Mouse (Mus musculus) ES-E14 (cell line): ENCODE measurements around the gene Pigr. TPM values are rescaled to one million over a fixed set of nuclear protein-coding genes. Genes with fewer than 3 reads are reported as not detected.

Source experiments
- DNase-seq: peaks from one replicate; pipeline ENCODE4 v3.0.0-alpha.2; 2013; ENCODE audit warnings: low read depth, low spot score
- H3K27ac ChIP-seq: 2 replicates; pipeline ENCODE4 v1.5.1; 2012; ENCODE audit warnings: low read depth, mild to moderate bottlenecking, low read length, moderate library complexity, mixed read lengths; ENCODE audit not compliant: poor library complexity, insufficient read depth, severe bottlenecking
- H3K36me3 ChIP-seq: 2 replicates; pipeline ENCODE4 v1.6.1; 2012; ENCODE audit warnings: mild to moderate bottlenecking, low read length, moderate library complexity, mixed read lengths; ENCODE audit not compliant: control insufficient read depth, poor library complexity, insufficient read depth, severe bottlenecking
- H3K4me1 ChIP-seq, 2 experiments: fragments of 150-350 bp in 1 of 2; sonication (generic) in 1 of 2; 2 replicates each; pipeline ENCODE4 v1.6.1; 2012; ENCODE audit warnings: low read length in 2 of 2, mild to moderate bottlenecking in 1 of 2, mixed read lengths in 1 of 2; ENCODE audit not compliant: control insufficient read depth in 2 of 2, insufficient read depth in 2 of 2, poor library complexity in 1 of 2
- H3K4me3 ChIP-seq, 2 experiments: fragments of 150-350 bp in 1 of 2; sonication (generic) in 1 of 2; 2 replicates each; pipeline ENCODE4 v1.5.1; 2012; ENCODE audit warnings: low read length in 2 of 2, low read depth in 1 of 2, mild to moderate bottlenecking in 1 of 2, mixed read lengths in 1 of 2; ENCODE audit not compliant: insufficient read depth in 1 of 2, poor library complexity in 1 of 2, severe bottlenecking in 1 of 2
- H3K9ac ChIP-seq: 2 replicates; pipeline ENCODE4 v1.6.1; 2012; ENCODE audit warnings: low read depth, mild to moderate bottlenecking, low read length, mixed read lengths; ENCODE audit not compliant: poor library complexity, insufficient read depth, severe bottlenecking
- H3K9me3 ChIP-seq: fragments of 150-350 bp; sonication (generic); 2 replicates; pipeline ENCODE4 v1.6.1; 2012; ENCODE audit warnings: low read depth, mild to moderate bottlenecking, low read length; ENCODE audit not compliant: control insufficient read depth, insufficient read depth
- CHD2 ChIP-seq: IDR thresholded peaks from 2 replicates; pipeline ENCODE4 v1.6.1; 2014; ENCODE audit warnings: mild to moderate bottlenecking, low read depth, low read length, inconsistent platforms
- HCFC1 ChIP-seq: IDR thresholded peaks from 2 replicates; pipeline ENCODE4 v1.6.1; 2012; ENCODE audit warnings: low read length, inconsistent platforms, borderline replicate concordance; ENCODE audit not compliant: insufficient read depth
- MAFK ChIP-seq: IDR thresholded peaks from 2 replicates; pipeline ENCODE4 v1.6.1; 2014; ENCODE audit warnings: mild to moderate bottlenecking, low read depth, low read length, inconsistent platforms; ENCODE audit not compliant: insufficient read depth
- ZC3H11A ChIP-seq: IDR thresholded peaks from 2 replicates; pipeline ENCODE4 v1.6.1; 2012; ENCODE audit warnings: low read depth, mild to moderate bottlenecking, inconsistent platforms, low read length, borderline replicate concordance
- ZNF384 ChIP-seq: IDR thresholded peaks from 2 replicates; pipeline ENCODE4 v1.6.1; 2012; ENCODE audit warnings: low read depth, low read length, inconsistent platforms
- in situ Hi-C, 2 experiments: fragments of 600-800 bp; cut with MboI; formaldehyde crosslinking; loops; one replicate each; pipeline ENCODE4 v1.15.1; 2025; ENCODE audit warnings: low sequenced_read_pairs in 2 of 2, inconsistent platforms in 1 of 2; ENCODE audit not compliant: unreplicated experiment in 2 of 2
- total RNA-seq: library from RNA; depleted of rRNA; stranded (reverse); fragments of 300-350 nt; gene quantifications from 2 replicates; pipeline ENCODE4 v1.2.3, GENCODE M21; 2012

Pigr gene
- total RNA-seq, 1 experiment = 0.04 TPM

GRCm38 (mm10) chr1:130829906-130830830 lies 3.7 kb downstream of the Pigr start:
- no peak overlapping the region for H3K4me3 ChIP-seq

GRCm38 (mm10) chr1:130832230-130833149 lies 6.0 kb downstream of the Pigr start:
- no peak for TF ChIP-seq MAFK
- TF ChIP-seq ZNF384 = no peak
- TF ChIP-seq ZC3H11A = no peak
- no peak for TF ChIP-seq CHD2
- no peak for TF ChIP-seq HCFC1
- Histone ChIP-seq H3K9ac (no peak overlapping the region), H3K4me3 (no peak overlapping the region), H3K27ac (no peak overlapping the region), H3K36me3 (no peaks in the 10 kb centered on the region), H3K9me3 (no peaks in the 10 kb centered on the region), H3K4me1 (no peaks in the 10 kb centered on the region)
- DNase-seq = no peak
- in situ Hi-C loops = no loop called here

More at GRCm38 (mm10) chr1:130829906-130830830, 3.7 kb downstream of the Pigr start:
- no peaks in the 10 kb centered on the region for H3K9me3 ChIP-seq
- H3K9ac ChIP-seq = no peak overlapping the region
- in situ Hi-C loops = no loop called here
- no peaks in the 10 kb centered on the region for H3K36me3 ChIP-seq
- no peak for TF ChIP-seq ZC3H11A
- no peak for TF ChIP-seq HCFC1
- no peak for TF ChIP-seq ZNF384
- TF ChIP-seq CHD2 = no peak
- TF ChIP-seq MAFK = no peak
- H3K27ac ChIP-seq = no peak overlapping the region
- H3K4me1 ChIP-seq = no peaks in the 10 kb centered on the region
- no peak for DNase-seq

- DNase-seq = no peak
Measured at GRCm38 (mm10) chr1:130835161-130835936, 8.9 kb downstream of the Pigr start.

GRCm38 (mm10) chr1:130838288-130838687 lies 11.8 kb downstream of the Pigr start:
- no peak overlapping the region for H3K9ac ChIP-seq
- H3K36me3 ChIP-seq = no peaks in the 10 kb centered on the region
- in situ Hi-C loops = no loop called here
- H3K9me3 ChIP-seq = no peaks in the 10 kb centered on the region
- TF ChIP-seq HCFC1 = no peak
- no peak for TF ChIP-seq ZNF384
- TF ChIP-seq CHD2 = no peak
- TF ChIP-seq ZC3H11A = no peak
- TF ChIP-seq MAFK = no peak
- H3K27ac ChIP-seq = no peak overlapping the region
- no peak overlapping the region for H3K4me3 ChIP-seq
- no peak for DNase-seq
- H3K4me1 ChIP-seq = no peaks in the 10 kb centered on the region

More at GRCm38 (mm10) chr1:130835161-130835936, 8.9 kb downstream of the Pigr start:
- Histone ChIP-seq H3K9ac (no peak overlapping the region), H3K4me1 (no peaks in the 10 kb centered on the region), H3K36me3 (no peaks in the 10 kb centered on the region), H3K9me3 (no peaks in the 10 kb centered on the region), H3K27ac (no peak overlapping the region), H3K4me3 (no peak overlapping the region)
- in situ Hi-C loops = no loop called here
- TF ChIP-seq CHD2 (no peak), MAFK (no peak), ZNF384 (no peak), HCFC1 (no peak), ZC3H11A (no peak)
